Mouse (Mus musculus) neural tube, embryonic 14.5 days (tissue): ENCODE data around the gene Mgat4e. TPM values are rescaled to one million over a fixed set of nuclear protein-coding genes. Genes with fewer than 3 reads are reported as not detected.

Experiments used
- ATAC-seq: fragments of 200-750 bp; cut with Nextera tagmentation; 2 replicates; pipeline ENCODE4 v1.8.0; 2017; ENCODE audit warnings: low read depth, mild to moderate bottlenecking, moderate TSS enrichment, moderate library complexity
- H3K27ac ChIP-seq: fragments of 300-500 bp; sonication (generic); 2 replicates; pipeline ENCODE4 v1.5.1; 2014; ENCODE audit warnings: low read depth, mild to moderate bottlenecking, control low read depth, low read length, moderate library complexity, mixed read lengths
- H3K27me3 ChIP-seq: fragments of 300-500 bp; sonication (generic); 2 replicates; pipeline ENCODE4 v1.6.1; 2014; ENCODE audit warnings: low read length; ENCODE audit not compliant: control insufficient read depth, insufficient read depth
- H3K36me3 ChIP-seq: fragments of 300-500 bp; sonication (generic); 2 replicates; pipeline ENCODE4 v1.6.1; 2014; ENCODE audit warnings: low read length, mixed read lengths; ENCODE audit not compliant: control insufficient read depth, insufficient read depth
- H3K4me1 ChIP-seq: fragments of 300-500 bp; sonication (generic); 2 replicates; pipeline ENCODE4 v1.6.1; 2014; ENCODE audit warnings: low read length; ENCODE audit not compliant: control insufficient read depth, insufficient read depth
- H3K4me2 ChIP-seq: fragments of 300-500 bp; sonication (generic); 2 replicates; pipeline ENCODE4 v1.6.1; 2014; ENCODE audit warnings: mild to moderate bottlenecking, low read depth, low read length, control low read depth
- H3K4me3 ChIP-seq: fragments of 300-500 bp; sonication (generic); 2 replicates; pipeline ENCODE4 v1.5.1; 2014; ENCODE audit warnings: low read depth, low read length, control low read depth, mixed read lengths
- H3K9ac ChIP-seq: fragments of 300-500 bp; sonication (generic); replicated peaks from 2 replicates; pipeline ENCODE4 v1.6.1; 2014; ENCODE audit warnings: low read depth, mild to moderate bottlenecking, control low read depth, low read length, mixed read lengths
- H3K9me3 ChIP-seq: fragments of 300-500 bp; sonication (generic); 2 replicates; pipeline ENCODE4 v1.6.1; 2016; ENCODE audit warnings: low read length; ENCODE audit not compliant: control insufficient read depth
- WGBS: fragments of 180-500 bp; shearing (Covaris S2); extraction: QIAGEN DNeasy Blood & Tissue Kit; methylation state at CpG from one replicate; pipeline ENCODE4 v1.1.7; 2014; 5-methylcytosine and 5-hydroxymethylcytosine counted together
- polyA plus RNA-seq: library from polyadenylated mRNA; unstranded; fragments of >200 nt; fragmentation: Nextera tagmentation; extraction: Ambion mirVana; gene quantifications from 2 replicates; pipeline ENCODE4 v1.2.1, GENCODE M21; 2014

Gene Mgat4e
- polyA plus RNA-seq, 1 experiment from 2014 or later = not detected

DNA sequence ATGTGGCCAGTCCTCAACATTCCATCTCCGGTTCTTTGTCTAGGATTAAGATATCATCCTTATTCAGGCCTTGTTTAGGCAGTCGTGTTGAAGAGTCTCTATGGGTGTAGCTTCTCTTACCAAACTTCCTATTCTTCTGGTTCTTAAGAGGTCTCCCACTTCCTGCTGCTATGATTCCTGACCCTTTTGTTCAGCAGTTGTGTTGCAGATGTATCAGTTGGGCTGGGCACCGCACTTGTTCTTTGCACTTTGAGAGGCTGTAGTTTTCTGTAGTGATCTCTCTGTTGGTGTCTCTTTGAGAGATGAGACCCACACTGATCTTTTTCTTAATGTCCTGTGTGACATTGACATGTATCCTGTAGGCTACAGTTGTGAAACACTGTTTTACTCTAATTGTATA is 21.1 kb upstream of the Mgat4e start:
- ATAC-seq = no peak
- Histone ChIP-seq H3K9me3 (no peaks in the 10 kb centered on the region), H3K9ac (no peak overlapping the region), H3K4me2 (no peak overlapping the region), H3K4me3 (no peak overlapping the region), H3K36me3 (no peaks in the 10 kb centered on the region), H3K4me1 (peaks cover 1% of the 10 kb centered on the region; the same call in 1 of the 2 replicates), H3K27ac (no peak overlapping the region), H3K27me3 (no peaks in the 10 kb centered on the region)
- 73% methylated on average over 3 of the region's 3 CpGs for WGBS

DNA sequence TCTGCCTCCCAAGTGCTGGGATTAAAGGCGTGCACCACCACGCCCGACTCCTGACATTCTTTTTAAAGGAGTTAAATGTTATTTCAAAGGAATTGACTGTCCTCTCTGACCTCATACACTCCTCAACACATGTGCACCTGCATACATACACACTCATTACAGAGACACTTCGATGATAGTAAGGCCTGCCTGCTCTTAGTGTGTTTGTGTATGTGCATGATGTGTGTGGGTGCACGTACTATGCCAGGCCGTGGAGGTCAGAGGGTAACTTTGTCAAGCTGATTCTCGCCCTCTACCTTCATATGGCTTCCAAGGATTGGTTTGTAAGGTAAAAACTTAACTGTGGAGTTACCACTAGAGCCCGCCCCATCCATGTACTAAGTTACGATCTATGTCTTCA is 20.7 kb upstream of the Mgat4e start:
- no peak overlapping the region for H3K9ac ChIP-seq
- no peak for ATAC-seq
- H3K4me1 ChIP-seq = peaks cover 6% of the 10 kb centered on the region; the same call in 1 of the 2 replicates
- H3K27me3 ChIP-seq = no peaks in the 10 kb centered on the region
- no peaks in the 10 kb centered on the region for H3K9me3 ChIP-seq
- H3K36me3 ChIP-seq = no peaks in the 10 kb centered on the region
- H3K4me2 ChIP-seq = no peak overlapping the region
- no peak overlapping the region for H3K27ac ChIP-seq
- WGBS = 92% methylated on average over 9 of the region's 9 CpGs
- H3K4me3 ChIP-seq = no peak overlapping the region

DNA sequence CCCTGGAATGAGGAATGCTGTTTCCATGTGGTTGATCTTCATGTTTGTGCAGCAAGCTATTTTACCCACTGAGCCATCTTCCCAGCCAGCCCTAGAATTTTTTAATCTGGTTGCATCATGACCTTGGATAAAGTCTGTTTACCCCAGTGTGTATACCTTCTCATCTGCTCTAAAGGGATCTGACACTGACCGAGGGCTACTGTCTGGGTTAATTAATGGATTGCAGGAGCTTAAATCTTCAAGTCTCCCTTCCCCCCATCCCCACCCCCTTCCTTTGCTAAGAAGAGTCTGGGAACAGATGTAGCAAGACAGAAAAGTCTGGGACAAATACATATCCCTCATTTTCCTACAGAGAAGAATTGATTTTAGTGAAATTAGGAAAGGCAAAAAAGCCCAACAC is 18.0 kb upstream of the Mgat4e start:
- ATAC-seq = no peak
- no peaks in the 10 kb centered on the region for H3K9me3 ChIP-seq
- no peaks in the 10 kb centered on the region for H3K27me3 ChIP-seq
- no peak overlapping the region for H3K4me3 ChIP-seq
- H3K36me3 ChIP-seq = no peaks in the 10 kb centered on the region
- no peak overlapping the region; the same call in 1 of the 2 replicates for H3K9ac ChIP-seq
- no peak overlapping the region for H3K27ac ChIP-seq
- WGBS = 17% methylated on average over 1 of the region's 1 CpGs
- H3K4me1 ChIP-seq = peaks cover 16% of the 10 kb centered on the region
- H3K4me2 ChIP-seq = no peak overlapping the region

DNA sequence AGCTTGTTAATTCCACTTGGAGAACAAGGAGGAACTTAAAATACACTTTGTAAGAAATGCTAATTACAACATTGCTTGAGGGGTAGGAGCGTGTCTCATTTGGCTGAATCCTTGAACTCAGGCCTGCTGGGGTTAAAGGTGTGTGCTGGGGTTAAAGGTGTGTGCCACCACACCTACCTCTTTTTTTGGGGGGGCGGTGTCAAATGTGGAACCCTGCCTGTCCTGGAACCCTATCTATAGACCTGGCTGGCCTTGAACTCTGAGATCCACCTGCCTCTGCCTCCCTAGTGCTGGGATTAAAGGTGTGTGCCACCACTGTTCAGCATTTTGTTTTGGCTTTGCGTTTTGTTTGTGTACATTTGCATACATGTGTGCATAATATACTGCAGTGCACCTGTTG is 14.2 kb upstream of the Mgat4e start:
- no peak for ATAC-seq
- peak overlapping the region; percentile 29; the same call in 1 of the 2 replicates for H3K4me2 ChIP-seq
- no peak overlapping the region for H3K9ac ChIP-seq
- H3K27me3 ChIP-seq = no peaks in the 10 kb centered on the region
- peaks cover 21% of the 10 kb centered on the region for H3K4me1 ChIP-seq
- WGBS = 82% methylated on average over 3 of the region's 3 CpGs
- no peak overlapping the region for H3K27ac ChIP-seq
- H3K9me3 ChIP-seq = no peaks in the 10 kb centered on the region
- H3K36me3 ChIP-seq = no peaks in the 10 kb centered on the region
- no peak overlapping the region for H3K4me3 ChIP-seq

DNA sequence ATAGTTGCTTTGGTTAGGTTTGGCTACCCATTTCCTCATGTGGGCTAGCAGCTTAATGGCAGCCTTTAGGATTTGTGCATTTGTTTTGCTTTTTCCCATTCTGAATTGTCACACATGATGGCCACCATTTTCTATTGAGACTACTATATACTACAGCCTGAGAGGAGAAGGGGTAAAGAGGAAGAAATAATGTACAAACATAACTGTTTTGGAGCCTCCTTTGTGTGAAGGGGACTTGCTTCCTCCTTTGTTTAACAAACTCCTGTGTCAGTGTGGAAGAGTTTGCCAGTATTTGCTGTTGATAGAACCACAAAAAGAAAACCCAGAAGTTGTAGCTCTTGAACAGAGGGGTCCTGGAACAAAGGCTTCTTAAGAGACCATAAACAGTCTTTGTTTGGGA is 13.0 kb upstream of the Mgat4e start:
- H3K4me2 ChIP-seq = peak overlapping the region; percentile 70
- ATAC-seq = no peak
- peak overlapping the region; percentile 100 for H3K4me3 ChIP-seq
- H3K4me1 ChIP-seq = peaks cover 21% of the 10 kb centered on the region
- peak overlapping the region; percentile 100 for H3K9ac ChIP-seq
- H3K36me3 ChIP-seq = no peaks in the 10 kb centered on the region
- H3K27ac ChIP-seq = peak overlapping the region; percentile 2; the same call in 1 of the 2 replicates
- no peaks in the 10 kb centered on the region for H3K27me3 ChIP-seq
- H3K9me3 ChIP-seq = no peaks in the 10 kb centered on the region

DNA sequence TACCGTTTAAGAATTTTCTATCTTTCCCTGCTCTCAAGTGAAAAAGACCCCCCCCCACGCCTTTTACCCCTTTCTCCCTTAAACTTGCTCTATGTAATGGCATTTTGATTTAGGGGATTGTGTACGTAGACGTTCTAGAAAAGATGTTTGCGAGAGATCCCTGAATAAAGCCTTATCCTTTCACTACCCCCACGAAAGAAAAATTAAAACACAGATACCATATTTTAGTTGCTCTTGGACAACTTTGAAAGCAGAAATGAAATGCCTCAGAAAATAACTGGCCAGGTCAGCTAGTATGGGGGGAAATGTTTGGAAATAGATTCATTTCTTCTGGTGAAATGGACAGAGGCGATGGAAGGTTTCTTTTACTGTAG is 12.3 kb upstream of the Mgat4e start:
- H3K36me3 ChIP-seq = no peaks in the 10 kb centered on the region
- H3K27ac ChIP-seq = peak overlapping the region; percentile 2; the same call in 1 of the 2 replicates
- peaks cover 25% of the 10 kb centered on the region for H3K4me1 ChIP-seq
- H3K4me2 ChIP-seq = peak overlapping the region; percentile 70
- no peak for ATAC-seq
- H3K9ac ChIP-seq = peak overlapping the region; percentile 100
- no peaks in the 10 kb centered on the region for H3K27me3 ChIP-seq
- H3K9me3 ChIP-seq = no peaks in the 10 kb centered on the region
- peak overlapping the region; percentile 100 for H3K4me3 ChIP-seq
- 5% methylated on average over 7 of the region's 7 CpGs for WGBS

DNA sequence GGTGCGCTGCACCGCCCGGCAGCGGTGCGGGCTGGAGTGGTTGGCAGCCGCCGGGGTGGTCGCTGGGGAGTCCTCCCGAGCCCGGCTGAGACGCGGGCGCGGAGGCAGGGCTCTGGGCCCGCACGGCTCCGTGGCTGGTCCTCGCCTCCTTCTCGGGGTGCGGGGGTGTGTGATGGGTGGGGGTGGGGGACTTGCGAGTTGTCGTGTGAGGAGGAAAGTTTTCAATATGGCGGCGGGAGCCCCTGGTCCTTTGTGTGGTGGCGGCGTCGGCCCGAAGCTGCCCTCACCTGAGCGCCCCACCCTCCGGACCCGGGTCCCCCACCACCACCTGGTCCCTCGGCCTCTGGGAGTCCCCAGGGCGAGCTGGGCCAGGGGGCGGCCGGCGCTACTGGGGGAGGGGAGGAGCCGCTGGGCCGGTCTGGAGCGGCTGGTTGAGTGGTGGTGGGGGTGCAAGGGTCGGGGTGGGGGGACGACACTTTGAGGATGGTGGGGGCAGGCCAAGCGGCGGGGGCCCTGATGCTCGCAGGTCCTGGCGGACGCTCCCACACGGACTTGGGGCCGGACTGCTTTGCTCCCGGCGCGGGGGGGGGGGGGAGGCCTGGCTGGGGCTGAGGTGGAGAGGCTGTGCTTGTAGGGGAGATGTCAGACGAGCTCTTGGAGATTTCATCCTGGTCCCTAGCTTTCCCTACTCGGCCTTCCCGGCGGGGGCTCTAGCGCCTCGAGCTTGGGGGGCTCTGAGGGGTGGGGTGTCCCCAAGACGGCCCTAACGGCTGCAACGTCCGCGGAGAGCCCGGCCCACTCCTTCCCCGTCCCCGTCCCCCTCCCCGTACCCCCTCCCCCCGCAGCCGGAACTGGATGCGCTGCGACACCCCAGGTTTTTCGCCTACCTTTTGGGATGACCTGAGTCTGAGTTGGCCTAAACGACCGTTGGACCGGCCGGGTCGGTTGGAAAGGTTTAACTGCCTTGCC is 11.6 kb upstream of the Mgat4e start:
- Histone ChIP-seq H3K4me2 (peak overlapping the region; percentile 70), H3K27me3 (no peaks in the 10 kb centered on the region), H3K27ac (peak overlapping the region; percentile 89), H3K4me1 (peaks cover 25% of the 10 kb centered on the region), H3K36me3 (no peaks in the 10 kb centered on the region), H3K9me3 (no peaks in the 10 kb centered on the region), H3K4me3 (peak overlapping the region; percentile 100), H3K9ac (peak overlapping the region; percentile 100)
- peak; percentile 25 for ATAC-seq
- WGBS = 1% methylated on average over 53 of the region's 76 CpGs

DNA sequence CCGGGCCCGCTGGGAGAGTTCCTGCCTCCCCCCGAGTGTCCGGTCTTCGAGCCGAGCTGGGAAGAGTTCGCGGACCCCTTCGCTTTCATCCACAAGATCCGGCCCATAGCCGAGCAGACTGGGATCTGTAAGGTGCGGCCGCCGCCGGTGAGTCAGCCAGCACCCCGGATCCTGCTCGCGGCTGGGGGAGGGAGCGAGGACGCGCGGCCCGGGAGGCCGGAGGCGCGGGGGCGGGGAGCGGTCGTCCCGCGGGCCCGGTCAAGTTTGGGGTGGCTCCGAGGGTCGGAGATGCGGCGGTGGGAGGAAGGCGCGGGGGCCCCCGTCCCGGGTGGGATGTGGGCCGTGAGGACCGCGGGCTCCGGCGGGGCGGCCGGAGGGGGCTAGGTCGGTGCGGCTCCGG is 10.9 kb upstream of the Mgat4e start:
- ATAC-seq = peak; percentile 4; the same call in 1 of the 2 replicates
- Histone ChIP-seq H3K4me2 (peak overlapping the region; percentile 33), H3K4me3 (peak overlapping the region; percentile 100), H3K27me3 (no peaks in the 10 kb centered on the region), H3K27ac (peak overlapping the region; percentile 89), H3K4me1 (peaks cover 22% of the 10 kb centered on the region), H3K9me3 (no peaks in the 10 kb centered on the region), H3K36me3 (no peaks in the 10 kb centered on the region), H3K9ac (peak overlapping the region; percentile 100)
- WGBS = 0% methylated on average over 24 of the region's 50 CpGs

DNA sequence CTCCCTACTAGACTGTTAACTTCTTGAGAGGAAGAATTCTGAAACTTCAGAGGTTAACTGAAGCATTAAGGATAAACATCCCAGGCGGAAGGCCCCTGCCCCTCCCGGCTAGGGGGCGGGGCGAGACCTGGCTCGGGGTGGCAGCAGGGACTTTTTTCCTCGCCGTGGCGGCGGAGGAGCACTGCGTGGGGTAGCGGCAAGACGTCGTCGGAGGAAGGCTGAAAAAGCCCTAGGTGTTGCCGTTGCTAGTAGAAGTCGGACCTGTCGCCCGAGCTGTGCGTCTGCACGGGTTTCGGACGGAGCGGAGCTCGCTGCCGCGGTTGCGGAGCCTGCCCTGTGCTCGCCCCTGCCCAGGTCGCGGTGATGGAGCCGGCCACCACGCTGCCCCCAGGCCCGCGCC is 10.5 kb upstream of the Mgat4e start, which contains the start of gene Kdm5b:
Gene Kdm5b (plus strand): TSS at position 196 of the 400 bp plus-strand sequence.
- H3K4me1 ChIP-seq = peaks cover 19% of the 10 kb centered on the region
- peak within 1 kb of the TSS; percentile 70 for H3K4me2 ChIP-seq
- no peaks in the 10 kb centered on the region for H3K9me3 ChIP-seq
- H3K4me3 ChIP-seq = peak within 1 kb of the TSS; percentile 100
- peak within 1 kb of the TSS; percentile 100 for H3K9ac ChIP-seq
- peak; percentile 28 for ATAC-seq
- 0% methylated on average over 26 of the region's 34 CpGs for WGBS
- no peaks in the 10 kb centered on the region for H3K27me3 ChIP-seq
- peak within 1 kb of the TSS; percentile 89 for H3K27ac ChIP-seq
- H3K36me3 ChIP-seq = no peaks in the 10 kb centered on the region
